Mouse (Mus musculus) liver, adult 2 months (tissue): ENCODE data around the gene Dmkn.

ENCODE experiments used
- CTCF ChIP-seq: fragments of 200-500 bp; IDR thresholded peaks from 2 replicates; pipeline ENCODE4 v1.5.1; 2011; ENCODE audit warnings: low read depth, low read length, control low read depth
- POLR2A ChIP-seq: fragments of 200-500 bp; IDR thresholded peaks from 2 replicates; pipeline ENCODE4 v1.6.1; 2011; ENCODE audit warnings: low read length, control low read depth; ENCODE audit not compliant: insufficient read depth; ENCODE audit errors: extremely low read depth

DNA sequence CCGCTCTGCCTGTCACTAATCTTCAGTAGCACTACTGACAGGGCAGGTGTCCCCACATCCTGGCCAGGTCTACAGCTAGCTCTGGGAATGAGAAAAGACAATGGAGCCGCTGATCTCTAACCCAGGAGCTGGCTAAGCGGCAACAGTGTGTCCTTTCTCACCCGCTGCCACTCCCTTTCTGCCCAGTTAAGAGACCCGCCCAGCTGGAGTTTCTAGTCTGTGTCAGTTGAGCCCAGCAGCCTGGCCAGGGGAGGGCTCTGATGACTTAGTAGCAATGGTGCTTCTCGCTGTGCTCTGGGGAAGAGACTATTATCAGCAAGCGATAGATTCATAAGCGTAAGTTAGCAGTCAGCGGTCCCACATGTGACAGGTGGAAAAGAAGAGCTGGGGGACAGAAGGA, 5.7 kb downstream of the Dmkn start:
- TF ChIP-seq POLR2A (no peak), CTCF (no peak)
